Mouse (Mus musculus) gastrocnemius, postnatal 14 days (tissue): ENCODE measurements at regions not wholly inside any gene's neighbourhood (a gene's known extent, or its start where the extent isn't known, plus 50 kb on each side); places are given as distances from the start of the nearest gene placed in this dataset.

Source experiments
- DNase-seq: peaks from one replicate; pipeline ENCODE4 v3.0.0; 2021; ENCODE audit warnings: mixed read lengths
- intact Hi-C: fragments of 180-260 bp; cut with DNase I; formaldehyde crosslinking; loops from one replicate; pipeline ENCODE4 v1.15.1; 2025; ENCODE audit warnings: low total_unique reads

DNA sequence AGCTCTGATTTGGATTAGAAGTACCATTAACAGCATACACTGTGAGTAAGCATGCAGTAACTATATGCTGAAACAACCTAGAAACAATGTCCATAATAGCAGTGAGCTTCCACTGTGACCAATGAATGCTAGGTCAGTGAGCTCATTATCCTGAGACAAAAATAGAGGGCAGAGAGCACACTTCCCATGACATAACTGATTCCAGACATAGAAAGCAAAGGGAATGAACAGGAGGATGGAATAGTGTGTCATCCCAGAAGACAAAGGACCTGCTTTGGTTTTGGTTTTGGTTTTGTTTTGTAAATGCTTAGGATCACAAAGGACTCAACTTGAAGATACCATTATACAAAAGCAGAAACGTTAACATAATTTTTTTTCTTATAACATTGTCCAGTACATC, 150.8 kb upstream of the Nr3c2 start:
- intact Hi-C loops = no loop called here
- no peak for DNase-seq

DNA sequence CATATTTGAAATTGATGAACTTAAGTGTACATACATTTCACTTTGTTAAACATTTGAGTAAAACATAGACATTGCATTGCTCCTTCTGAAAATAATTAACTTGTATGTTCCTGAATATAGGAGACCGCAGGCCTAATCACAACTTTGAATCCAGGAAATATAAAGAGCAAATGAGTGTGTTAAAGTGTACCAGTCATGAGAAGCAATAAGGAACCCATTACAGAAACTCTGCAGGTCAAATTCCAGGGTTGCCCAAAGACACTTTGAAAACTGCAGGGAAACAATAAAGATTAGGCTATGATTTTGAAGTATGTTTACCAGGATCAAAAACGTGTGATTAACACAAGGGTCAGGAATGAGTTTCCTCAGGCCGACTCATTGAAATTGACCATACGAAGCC, 149.0 kb upstream of the Nr3c2 start:
- intact Hi-C loops = no loop called here
- DNase-seq = no peak

DNA sequence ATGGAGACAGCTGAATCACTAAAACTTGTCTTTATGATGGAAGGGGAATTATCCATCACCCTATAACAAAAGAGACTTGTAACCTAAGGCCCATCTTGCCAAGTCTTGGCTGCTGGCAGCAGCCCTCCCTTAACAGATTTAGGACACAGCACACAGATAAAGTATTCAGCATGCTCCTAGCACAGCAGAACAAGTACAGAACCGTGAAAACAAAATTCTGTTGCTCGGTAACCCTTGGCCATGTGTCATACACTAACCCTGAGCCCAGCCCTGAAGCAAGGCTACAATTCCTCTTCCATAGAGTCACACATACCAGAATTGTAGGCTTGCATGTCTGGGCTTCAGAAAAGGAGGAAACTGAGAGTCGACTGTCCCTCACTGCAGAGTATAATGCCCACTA, 145.1 kb upstream of the Nr3c2 start:
- intact Hi-C loops = no loop called here
- peak; percentile 3 for DNase-seq

DNA sequence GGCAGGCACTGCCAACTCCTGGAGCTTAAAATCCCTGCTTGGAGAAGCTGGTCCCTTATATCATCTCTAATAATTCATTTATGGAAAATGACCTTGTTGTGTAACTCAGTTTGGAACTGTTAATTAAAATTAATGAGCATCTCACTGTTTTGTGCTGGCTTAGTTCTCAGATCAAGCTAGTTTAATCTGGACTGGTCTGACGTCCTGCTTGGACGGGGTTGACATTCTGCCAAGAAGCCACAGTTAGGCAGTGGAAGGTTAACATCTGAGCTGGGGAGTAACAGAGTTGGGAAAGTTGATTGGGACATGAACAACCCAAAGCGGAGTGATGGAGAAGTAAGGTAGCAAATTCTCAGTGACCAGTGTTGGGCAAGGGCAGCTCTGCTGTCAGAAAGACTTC, 135.0 kb upstream of the Nr3c2 start:
- intact Hi-C loops = no loop called here
- DNase-seq = no peak

DNA sequence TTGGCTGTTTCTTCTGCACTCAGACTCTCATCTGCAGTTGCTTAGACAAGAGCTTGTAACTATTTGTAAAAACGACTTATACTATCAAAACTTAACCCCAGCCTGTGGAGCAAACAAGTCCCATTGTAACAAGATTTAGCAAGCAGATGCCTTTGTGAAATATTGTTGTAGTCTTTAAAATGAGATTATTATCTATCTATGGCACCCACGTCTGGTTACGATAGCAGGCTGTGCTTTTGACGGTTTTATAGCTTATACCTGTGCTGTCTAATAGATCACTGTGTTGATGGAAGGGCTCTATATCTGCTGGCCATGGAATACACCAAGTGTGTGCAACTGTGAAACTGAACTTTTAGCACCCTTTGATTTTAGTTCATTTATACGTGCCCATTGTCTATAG, 130.9 kb upstream of the Nr3c2 start:
- intact Hi-C loops = no loop called here
- no peak for DNase-seq

DNA sequence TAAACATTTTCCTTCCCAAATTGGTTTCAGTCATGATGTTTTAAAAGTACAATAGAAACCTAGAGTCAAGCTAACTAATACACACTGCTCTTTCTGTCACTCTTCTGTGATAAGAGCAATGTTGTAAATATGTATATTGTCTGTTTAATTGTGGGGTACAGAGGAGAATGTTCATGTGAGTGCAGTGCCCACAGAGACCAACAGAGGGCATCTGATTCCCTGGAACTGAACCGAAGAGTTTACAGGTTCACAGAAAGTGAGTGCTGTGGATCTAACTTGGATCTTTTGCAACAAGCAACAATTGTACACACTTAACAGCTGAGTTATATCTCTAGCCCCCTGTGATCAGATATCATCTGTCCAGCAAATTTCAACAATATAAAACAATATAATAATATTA, 111.5 kb upstream of the Nr3c2 start:
- intact Hi-C loops = no loop called here
- DNase-seq = no peak

DNA sequence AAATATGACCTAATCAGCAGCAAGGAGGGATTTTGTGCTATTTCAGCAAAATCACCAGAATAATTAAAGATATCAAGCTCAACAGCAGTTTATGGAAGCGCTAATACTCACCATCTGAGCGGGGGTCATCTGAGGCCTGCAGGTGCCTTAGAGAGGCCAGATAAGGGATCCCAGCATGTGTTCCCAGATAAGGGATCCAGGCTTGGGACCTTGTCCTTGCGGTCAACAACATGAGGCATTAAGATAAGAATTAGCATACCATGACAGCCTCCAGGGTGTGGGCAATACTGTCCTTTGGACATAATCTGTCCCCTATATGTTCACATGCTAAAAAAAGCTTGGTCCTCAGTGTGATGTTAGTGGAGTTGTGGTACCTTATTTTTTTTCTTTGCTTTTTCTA, 105.4 kb upstream of the Nr3c2 start:
- DNase-seq = no peak
- intact Hi-C loops = no loop called here

DNA sequence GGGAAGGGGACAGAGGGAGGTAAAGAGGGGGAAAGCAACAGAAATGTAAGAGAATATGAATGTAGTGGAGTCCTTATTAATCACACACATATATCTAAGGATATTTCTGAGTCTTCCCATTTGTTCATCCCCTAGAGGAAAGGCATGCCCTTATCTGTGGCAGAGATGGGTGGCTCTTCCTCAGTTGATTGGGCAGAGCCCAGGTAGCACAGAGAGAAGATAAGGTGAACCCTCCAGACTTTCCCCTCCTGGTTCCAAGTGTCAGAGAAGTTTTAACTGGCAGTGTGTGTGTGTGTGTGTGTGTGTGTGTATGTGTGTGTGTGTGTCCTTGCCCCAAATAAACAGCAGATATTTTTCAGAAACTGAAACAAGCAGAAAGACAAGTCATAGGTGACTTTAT, 99.2 kb upstream of the Nr3c2 start:
- DNase-seq = no peak

DNA sequence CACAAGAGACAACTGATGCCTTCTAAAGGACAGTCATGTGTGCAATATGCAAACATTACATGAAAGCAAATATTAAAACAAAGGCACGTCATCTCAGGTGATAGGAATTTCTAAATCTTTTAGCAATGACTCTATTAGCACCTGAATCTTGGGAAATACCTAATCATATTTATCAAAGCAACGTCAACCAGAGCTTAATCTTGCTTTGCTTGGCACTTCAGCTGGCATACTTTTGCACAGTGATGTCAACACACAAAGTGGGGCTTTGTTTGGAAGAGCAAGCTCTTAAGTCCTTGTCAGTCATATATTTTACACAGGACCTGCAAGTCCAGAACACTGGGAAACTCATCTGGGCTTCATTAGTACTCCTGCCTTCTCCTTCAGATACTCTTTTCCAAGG, 75.8 kb upstream of the Nr3c2 start:
- DNase-seq = no peak
- intact Hi-C loops = no loop called here

More for the DNA sequence above, 99.2 kb upstream of the Nr3c2 start:
- intact Hi-C loops = no loop called here
